Mouse (Mus musculus) kidney, embryonic 16.5 days (tissue): ENCODE data around the gene Ppp2r5c. TPM values are rescaled to one million over a fixed set of nuclear protein-coding genes. Genes with fewer than 3 reads are reported as not detected.

ENCODE experiments used
- ATAC-seq: fragments of 200-750 bp; cut with Nextera tagmentation; 2 replicates; pipeline ENCODE4 v1.8.0; 2017; ENCODE audit warnings: moderate TSS enrichment; ENCODE audit not compliant: low FRiP score, low TSS enrichment
- H3K27ac ChIP-seq: fragments of 300-500 bp; sonication (generic); 2 replicates; pipeline ENCODE4 v1.5.1; 2014; ENCODE audit warnings: low read length
- H3K27me3 ChIP-seq: fragments of 300-500 bp; sonication (generic); 2 replicates; pipeline ENCODE4 v1.6.1; 2014; ENCODE audit warnings: low read length, control low read depth, mixed read lengths; ENCODE audit not compliant: insufficient read depth
- H3K36me3 ChIP-seq: fragments of 300-500 bp; sonication (generic); 2 replicates; pipeline ENCODE4 v1.6.1; 2014; ENCODE audit warnings: low read length, control low read depth, mixed read lengths; ENCODE audit not compliant: insufficient read depth
- H3K4me1 ChIP-seq: fragments of 300-500 bp; sonication (generic); 2 replicates; pipeline ENCODE4 v1.6.1; 2014; ENCODE audit warnings: low read length, control low read depth, mixed read lengths; ENCODE audit not compliant: insufficient read depth
- H3K4me2 ChIP-seq: fragments of 300-500 bp; sonication (generic); replicated peaks from 2 replicates; pipeline ENCODE4 v1.6.1; 2014; ENCODE audit warnings: low read depth, low read length
- H3K4me3 ChIP-seq: fragments of 300-500 bp; sonication (generic); 2 replicates; pipeline ENCODE4 v1.5.1; 2014; ENCODE audit warnings: mild to moderate bottlenecking, low read length
- H3K9ac ChIP-seq: fragments of 300-500 bp; sonication (generic); replicated peaks from 2 replicates; pipeline ENCODE4 v1.6.1; 2014; ENCODE audit warnings: low read length
- H3K9me3 ChIP-seq: fragments of 300-500 bp; sonication (generic); 2 replicates; pipeline ENCODE4 v1.6.1; 2016; ENCODE audit warnings: low read length, control low read depth
- WGBS: fragments of 180-500 bp; shearing (Covaris S2); extraction: QIAGEN DNeasy Blood & Tissue Kit; methylation state at CpG from one replicate; pipeline ENCODE4 v1.1.7; 2014; 5-methylcytosine and 5-hydroxymethylcytosine counted together
- polyA plus RNA-seq: library from polyadenylated mRNA; unstranded; fragments of >200 nt; fragmentation: Nextera tagmentation; extraction: Ambion mirVana; gene quantifications from 2 replicates; pipeline ENCODE4 v1.2.1, GENCODE M21; 2015

Ppp2r5c gene
- polyA plus RNA-seq, 1 experiment from 2014 or later = 145 TPM

GRCm38 (mm10) chr12:110418735-110419350 is 28.1 kb upstream of the Ppp2r5c start:
- WGBS = 37% methylated on average over 7 of the region's 8 CpGs
- Histone ChIP-seq H3K4me1 (peaks cover 9% of the 10 kb centered on the region; the same call in 1 of the 2 replicates), H3K27me3 (no peaks in the 10 kb centered on the region), H3K27ac (no peak overlapping the region), H3K4me3 (no peak overlapping the region), H3K9me3 (no peaks in the 10 kb centered on the region), H3K36me3 (no peaks in the 10 kb centered on the region), H3K4me2 (no peak overlapping the region), H3K9ac (no peak overlapping the region)
- 0 out of 2 replicates have a peak, but pooled peaks have one; percentile 21 for ATAC-seq

GRCm38 (mm10) chr12:110419879-110420278 is 27.0 kb upstream of the Ppp2r5c start:
- ATAC-seq = no peak
- Histone ChIP-seq H3K9me3 (no peaks in the 10 kb centered on the region), H3K4me3 (no peak overlapping the region), H3K36me3 (no peaks in the 10 kb centered on the region), H3K9ac (no peak overlapping the region), H3K27ac (no peak overlapping the region), H3K4me1 (peaks cover 9% of the 10 kb centered on the region; the same call in 1 of the 2 replicates), H3K4me2 (no peak overlapping the region), H3K27me3 (no peaks in the 10 kb centered on the region)
- WGBS = 54% methylated on average over 2 of the region's 2 CpGs

- no peak overlapping the region for H3K4me2 ChIP-seq
- 64% methylated on average over 2 of the region's 3 CpGs for WGBS
- no peak overlapping the region for H3K27ac ChIP-seq
- no peak for ATAC-seq
- no peak overlapping the region for H3K4me3 ChIP-seq
- H3K9ac ChIP-seq = no peak overlapping the region
- no peaks in the 10 kb centered on the region for H3K36me3 ChIP-seq
- H3K9me3 ChIP-seq = no peaks in the 10 kb centered on the region
- H3K4me1 ChIP-seq = peaks cover 9% of the 10 kb centered on the region; the same call in 1 of the 2 replicates
- H3K27me3 ChIP-seq = no peaks in the 10 kb centered on the region
Observed at GRCm38 (mm10) chr12:110421361-110421760, 25.6 kb upstream of the Ppp2r5c start.

- Histone ChIP-seq H3K9ac (no peak overlapping the region), H3K4me2 (no peak overlapping the region), H3K27me3 (no peaks in the 10 kb centered on the region), H3K27ac (no peak overlapping the region), H3K36me3 (no peaks in the 10 kb centered on the region), H3K4me1 (no peaks in the 10 kb centered on the region), H3K4me3 (no peak overlapping the region), H3K9me3 (no peaks in the 10 kb centered on the region)
- no peak for ATAC-seq
- 82% methylated on average over 5 of the region's 5 CpGs for WGBS
Observed at GRCm38 (mm10) chr12:110424008-110424704, 22.8 kb upstream of the Ppp2r5c start.

- Histone ChIP-seq H3K4me1 (no peaks in the 10 kb centered on the region), H3K4me3 (no peak overlapping the region), H3K9me3 (no peaks in the 10 kb centered on the region), H3K9ac (no peak overlapping the region), H3K27me3 (no peaks in the 10 kb centered on the region), H3K4me2 (no peak overlapping the region), H3K36me3 (no peaks in the 10 kb centered on the region), H3K27ac (no peak overlapping the region)
- ATAC-seq = no peak
- WGBS = 71% methylated on average over 13 of the region's 13 CpGs
Observed at GRCm38 (mm10) chr12:110426417-110427010, 20.4 kb upstream of the Ppp2r5c start.

GRCm38 (mm10) chr12:110429340-110429973 is 17.5 kb upstream of the Ppp2r5c start:
- 67% methylated on average over 12 of the region's 12 CpGs for WGBS
- H3K4me2 ChIP-seq = no peak overlapping the region
- no peaks in the 10 kb centered on the region for H3K27me3 ChIP-seq
- no peak overlapping the region for H3K9ac ChIP-seq
- no peaks in the 10 kb centered on the region for H3K36me3 ChIP-seq
- H3K4me3 ChIP-seq = no peak overlapping the region
- ATAC-seq = no peak
- H3K27ac ChIP-seq = no peak overlapping the region
- no peaks in the 10 kb centered on the region for H3K4me1 ChIP-seq
- H3K9me3 ChIP-seq = no peaks in the 10 kb centered on the region

GRCm38 (mm10) chr12:110429990-110430389 is 16.9 kb upstream of the Ppp2r5c start:
- WGBS = 81% methylated on average over 10 of the region's 10 CpGs
- H3K4me2 ChIP-seq = no peak overlapping the region

GRCm38 (mm10) chr12:110431805-110432204 is 15.1 kb upstream of the Ppp2r5c start:
- Histone ChIP-seq H3K4me1 (no peaks in the 10 kb centered on the region), H3K36me3 (no peaks in the 10 kb centered on the region), H3K27me3 (no peaks in the 10 kb centered on the region), H3K27ac (no peak overlapping the region), H3K9me3 (no peaks in the 10 kb centered on the region), H3K4me3 (no peak overlapping the region), H3K4me2 (no peak overlapping the region), H3K9ac (no peak overlapping the region)
- no peak for ATAC-seq
- 57% methylated on average over 7 of the region's 7 CpGs for WGBS

More at GRCm38 (mm10) chr12:110429990-110430389, 16.9 kb upstream of the Ppp2r5c start:
- Histone ChIP-seq H3K9me3 (no peaks in the 10 kb centered on the region), H3K4me3 (no peak overlapping the region), H3K4me1 (no peaks in the 10 kb centered on the region), H3K27me3 (no peaks in the 10 kb centered on the region), H3K27ac (no peak overlapping the region), H3K9ac (no peak overlapping the region), H3K36me3 (no peaks in the 10 kb centered on the region)
- no peak for ATAC-seq

- WGBS = 54% methylated on average over 9 of the region's 9 CpGs
- H3K27me3 ChIP-seq = no peaks in the 10 kb centered on the region
- no peak overlapping the region for H3K4me2 ChIP-seq
- H3K4me1 ChIP-seq = no peaks in the 10 kb centered on the region
- no peaks in the 10 kb centered on the region for H3K36me3 ChIP-seq
- H3K9me3 ChIP-seq = peaks cover 4% of the 10 kb centered on the region; the same call in 1 of the 2 replicates
- no peak overlapping the region for H3K4me3 ChIP-seq
- no peak overlapping the region for H3K27ac ChIP-seq
- H3K9ac ChIP-seq = no peak overlapping the region
- ATAC-seq = no peak
Observed at GRCm38 (mm10) chr12:110436638-110437366, 10.1 kb upstream of the Ppp2r5c start.
